Mouse (Mus musculus): ENCODE results near the gene Vstm2b. TPM values are rescaled to one million over a fixed set of nuclear protein-coding genes. Genes with fewer than 3 reads are reported as not detected.

Vstm2b gene
- polyA plus RNA-seq, 1 experiment from 2014 or later, result 0.23 TPM

DNA sequence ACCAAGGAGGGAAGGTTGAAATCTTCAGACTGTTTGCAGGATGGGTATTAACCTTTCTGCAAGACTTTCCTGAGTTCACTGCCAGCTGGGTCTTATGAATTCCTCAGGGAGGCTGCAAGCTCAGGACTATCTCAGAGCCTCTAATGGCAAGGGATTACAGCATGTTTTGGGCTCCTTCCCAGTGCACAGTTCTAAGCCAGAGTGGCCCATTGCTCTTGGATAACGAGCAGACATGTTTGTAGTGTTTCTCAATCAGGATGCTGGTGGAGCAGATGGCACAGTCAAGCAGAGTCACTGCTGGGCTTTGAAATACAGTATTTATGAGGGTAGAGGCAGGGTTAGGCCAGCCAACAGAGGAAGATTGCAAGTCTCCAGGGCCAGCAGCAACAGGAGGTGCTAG lies 8.4 kb downstream of the Vstm2b start:
- Histone ChIP-seq H3K9me3 (no peaks in the 10 kb centered on the region), H3K4me3 (no peak overlapping the region), H3K27me3 (replicated peaks) (peaks cover 42% of the 10 kb centered on the region), H3K27ac (replicated peaks) (no peak overlapping the region), H3K4me1 (peaks cover 7% of the 10 kb centered on the region; the same call in 1 of the 2 replicates), H3K9ac (no peak overlapping the region), H3K36me3 (no peaks in the 10 kb centered on the region), H3K4me2 (no peak overlapping the region)
- no peak for ATAC-seq (ENCODE audit: extremely low read depth, insufficient number of reproducible peaks, low FRiP score, low TSS enrichment)
- WGBS, result 69% methylated on average over 1 of the region's 1 CpGs

DNA sequence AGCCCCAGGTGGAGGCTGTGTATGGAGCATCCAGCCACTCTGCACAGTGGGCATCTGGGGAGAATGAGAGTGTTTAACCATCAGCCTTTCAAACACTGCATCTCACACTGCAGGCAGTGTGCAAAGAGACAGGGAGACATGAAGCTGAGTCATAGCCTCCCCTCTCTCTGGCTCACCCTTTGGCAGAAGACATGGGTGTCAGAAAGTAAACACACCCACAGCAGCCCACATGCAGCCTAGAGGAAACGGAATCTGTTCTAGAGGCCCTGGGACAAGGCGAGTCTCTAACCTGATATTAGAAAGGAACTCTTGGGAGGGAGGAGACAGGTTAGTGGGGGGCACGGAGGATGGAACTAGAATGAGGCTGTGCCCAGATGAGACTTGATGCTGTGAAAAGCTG lies 18.6 kb downstream of the Vstm2b start:
- Histone ChIP-seq H3K9ac (no peak overlapping the region), H3K36me3 (no peaks in the 10 kb centered on the region), H3K27me3 (replicated peaks) (no peaks in the 10 kb centered on the region), H3K9me3 (no peaks in the 10 kb centered on the region), H3K4me1 (no peaks in the 10 kb centered on the region), H3K27ac (replicated peaks) (no peak overlapping the region), H3K4me2 (no peak overlapping the region), H3K4me3 (no peak overlapping the region)
- 63% methylated on average over 3 of the region's 3 CpGs for WGBS
- no peak for ATAC-seq (ENCODE audit: extremely low read depth, insufficient number of reproducible peaks, low FRiP score, low TSS enrichment)

DNA sequence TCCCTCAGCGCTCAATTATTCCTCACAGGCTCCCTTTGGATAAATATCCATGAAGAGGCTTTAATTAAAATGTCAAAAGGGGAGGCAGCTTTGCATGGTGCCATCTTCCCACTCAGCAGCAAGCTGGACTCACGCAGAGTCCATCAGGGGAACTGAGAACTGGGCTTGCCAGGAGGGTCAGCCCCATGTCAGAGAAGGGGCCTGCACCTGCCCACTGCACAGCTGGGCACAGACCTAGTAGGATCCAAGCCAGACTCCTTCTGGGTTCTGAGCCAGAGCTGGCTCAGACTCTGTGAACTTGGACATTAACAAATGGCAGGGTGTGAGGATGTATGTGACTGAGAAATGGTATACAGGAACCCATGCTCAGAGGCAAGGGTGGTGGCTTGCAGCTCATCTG lies 22.0 kb downstream of the Vstm2b start:
- no peak overlapping the region for H3K9ac ChIP-seq
- no peaks in the 10 kb centered on the region for H3K4me1 ChIP-seq
- no peak overlapping the region for H3K27ac ChIP-seq (replicated peaks)
- ATAC-seq (ENCODE audit: extremely low read depth, insufficient number of reproducible peaks, low FRiP score, low TSS enrichment), result no peak
- H3K36me3 ChIP-seq, result no peaks in the 10 kb centered on the region
- H3K4me2 ChIP-seq, result no peak overlapping the region
- no peaks in the 10 kb centered on the region for H3K27me3 ChIP-seq (replicated peaks)
- H3K9me3 ChIP-seq, result no peaks in the 10 kb centered on the region
- 74% methylated on average over 2 of the region's 2 CpGs for WGBS
- no peak overlapping the region for H3K4me3 ChIP-seq

DNA sequence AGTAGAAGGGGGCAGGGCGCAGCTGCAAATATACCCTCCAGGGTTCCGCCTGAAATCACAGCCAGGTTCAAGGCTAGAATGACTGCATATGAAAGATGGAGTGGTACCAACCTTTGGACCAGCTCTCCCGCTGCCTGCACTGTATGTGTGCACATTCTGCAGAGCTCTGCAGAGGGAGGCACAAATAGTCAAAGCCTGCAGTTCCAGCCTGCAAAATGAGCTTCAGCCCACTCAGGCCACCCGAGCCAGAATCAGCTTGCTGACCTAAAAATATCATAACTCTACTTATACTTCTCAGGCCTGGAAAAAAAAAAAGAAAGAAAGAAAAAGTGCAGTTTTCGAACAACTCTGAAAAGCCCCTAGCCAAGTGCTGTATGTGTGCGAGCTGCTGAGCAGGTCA lies 23.2 kb downstream of the Vstm2b start:
- Histone ChIP-seq H3K4me2 (no peak overlapping the region), H3K27me3 (replicated peaks) (no peaks in the 10 kb centered on the region), H3K4me1 (no peaks in the 10 kb centered on the region), H3K9me3 (no peaks in the 10 kb centered on the region), H3K9ac (no peak overlapping the region), H3K4me3 (no peak overlapping the region), H3K36me3 (no peaks in the 10 kb centered on the region), H3K27ac (replicated peaks) (no peak overlapping the region)
- 61% methylated on average over 6 of the region's 6 CpGs for WGBS
- no peak for ATAC-seq (ENCODE audit: extremely low read depth, insufficient number of reproducible peaks, low FRiP score, low TSS enrichment)

DNA sequence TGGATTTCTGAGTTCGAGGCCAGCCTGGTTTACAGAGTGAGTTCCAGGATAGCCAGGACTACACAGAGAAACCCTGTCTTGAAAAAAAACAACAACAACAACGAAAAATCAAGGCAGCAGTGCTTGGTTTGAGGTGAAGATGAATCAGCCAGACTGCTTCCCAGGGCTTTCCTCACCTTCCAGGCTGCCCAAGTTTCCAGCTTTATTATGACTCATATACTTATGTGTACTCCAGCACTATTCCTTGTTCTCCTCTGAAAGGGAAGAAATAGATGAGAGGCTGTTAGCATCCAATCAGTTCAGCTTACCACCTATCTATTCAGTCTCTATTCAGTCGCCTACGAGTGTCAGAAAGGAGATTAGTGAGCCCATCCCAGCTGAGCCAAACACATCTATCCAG lies 24.7 kb downstream of the Vstm2b start:
- no peaks in the 10 kb centered on the region for H3K36me3 ChIP-seq
- no peak overlapping the region for H3K9ac ChIP-seq
- H3K9me3 ChIP-seq, result no peaks in the 10 kb centered on the region
- H3K27me3 ChIP-seq (replicated peaks), result no peaks in the 10 kb centered on the region
- no peak for ATAC-seq (ENCODE audit: extremely low read depth, insufficient number of reproducible peaks, low FRiP score, low TSS enrichment)
- H3K4me1 ChIP-seq, result no peaks in the 10 kb centered on the region
- no peak overlapping the region for H3K4me2 ChIP-seq
- no peak overlapping the region for H3K4me3 ChIP-seq
- H3K27ac ChIP-seq (replicated peaks), result no peak overlapping the region
- 59% methylated on average over 4 of the region's 4 CpGs for WGBS

DNA sequence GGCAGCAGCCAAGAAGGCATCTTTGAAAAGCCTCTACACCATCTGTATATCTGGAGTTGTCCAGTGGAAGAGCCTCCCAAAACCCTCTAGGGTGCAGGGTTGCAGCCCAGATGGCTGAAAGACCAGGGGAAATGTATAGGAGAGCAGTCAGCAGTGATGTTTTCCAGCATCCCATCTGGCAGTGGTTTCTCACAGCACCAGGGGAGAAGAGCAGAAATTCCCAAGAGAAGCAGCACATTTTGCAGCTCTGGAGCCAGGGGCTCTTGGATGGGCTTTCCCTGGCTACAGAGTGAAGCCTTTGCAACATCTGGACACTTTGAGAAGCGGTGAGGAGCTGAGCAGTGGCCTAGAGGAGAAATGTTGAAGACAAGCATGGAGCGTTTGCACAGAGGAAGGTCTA lies 30.3 kb downstream of the Vstm2b start:
- Histone ChIP-seq H3K4me3 (no peak overlapping the region), H3K4me1 (no peaks in the 10 kb centered on the region), H3K9me3 (no peaks in the 10 kb centered on the region), H3K36me3 (no peaks in the 10 kb centered on the region), H3K4me2 (no peak overlapping the region), H3K27me3 (replicated peaks) (no peaks in the 10 kb centered on the region), H3K9ac (no peak overlapping the region), H3K27ac (replicated peaks) (no peak overlapping the region)
- ATAC-seq (ENCODE audit: extremely low read depth, insufficient number of reproducible peaks, low FRiP score, low TSS enrichment), result no peak
- WGBS, result 74% methylated on average over 2 of the region's 2 CpGs

DNA sequence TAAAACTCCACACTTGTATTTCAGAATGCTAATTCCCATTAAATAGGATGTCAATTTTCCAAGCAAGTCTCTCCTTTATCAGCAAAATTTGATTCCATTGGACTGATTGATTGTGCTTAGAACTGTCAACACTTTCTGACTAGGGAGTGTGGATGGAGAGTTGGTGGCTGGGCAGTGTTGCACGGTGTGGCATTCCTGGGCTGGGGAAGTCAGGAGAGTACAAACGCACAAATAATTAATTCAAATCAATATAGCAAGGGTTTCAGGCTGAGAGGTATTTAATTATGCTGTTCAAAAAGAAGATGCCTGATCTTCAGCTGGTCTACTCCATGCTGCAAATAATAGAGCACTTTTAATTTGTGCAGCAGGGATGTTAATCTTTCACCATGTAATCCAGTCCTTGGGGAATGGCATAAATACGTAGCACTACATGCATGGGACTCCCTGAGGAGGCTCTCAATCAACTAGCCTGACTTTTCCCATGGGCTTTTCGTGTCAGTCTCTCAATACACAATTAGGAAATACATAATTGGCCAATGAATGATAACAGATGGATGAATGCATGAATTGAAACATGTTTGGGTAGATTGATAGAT lies 38.6 kb downstream of the Vstm2b start:
- Histone ChIP-seq H3K9me3 (no peaks in the 10 kb centered on the region), H3K4me1 (no peaks in the 10 kb centered on the region), H3K27ac (replicated peaks) (no peak overlapping the region), H3K4me2 (no peak overlapping the region), H3K9ac (no peak overlapping the region), H3K27me3 (replicated peaks) (no peaks in the 10 kb centered on the region), H3K4me3 (no peak overlapping the region), H3K36me3 (no peaks in the 10 kb centered on the region)
- ATAC-seq (ENCODE audit: extremely low read depth, insufficient number of reproducible peaks, low FRiP score, low TSS enrichment), result no peak
- 58% methylated on average over 4 of the region's 4 CpGs for WGBS

DNA sequence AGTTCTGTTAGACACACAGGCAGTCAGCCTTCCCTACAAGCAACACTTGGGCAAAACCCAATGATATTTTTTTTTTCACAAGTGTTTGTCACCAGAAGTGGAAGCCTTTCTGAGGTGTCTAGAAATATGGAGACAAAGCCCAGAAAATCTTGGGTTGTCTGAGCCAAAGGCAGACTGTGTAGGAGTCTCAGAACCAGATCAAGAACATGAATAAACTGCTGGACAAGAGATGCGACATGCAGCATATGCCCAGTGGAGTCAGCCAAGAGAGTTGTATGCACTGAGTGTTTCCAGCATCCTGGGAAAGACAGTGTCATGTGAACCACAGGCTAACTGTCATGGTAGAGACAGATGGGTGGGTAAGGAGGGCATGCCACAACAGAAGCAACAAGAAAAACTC lies 41.2 kb downstream of the Vstm2b start:
- Histone ChIP-seq H3K27me3 (replicated peaks) (no peaks in the 10 kb centered on the region), H3K9me3 (no peaks in the 10 kb centered on the region), H3K9ac (no peak overlapping the region), H3K4me2 (no peak overlapping the region), H3K27ac (replicated peaks) (no peak overlapping the region), H3K4me3 (no peak overlapping the region), H3K36me3 (no peaks in the 10 kb centered on the region), H3K4me1 (no peaks in the 10 kb centered on the region)
- 68% methylated on average over 1 of the region's 1 CpGs for WGBS
- no peak for ATAC-seq (ENCODE audit: extremely low read depth, insufficient number of reproducible peaks, low FRiP score, low TSS enrichment)

DNA sequence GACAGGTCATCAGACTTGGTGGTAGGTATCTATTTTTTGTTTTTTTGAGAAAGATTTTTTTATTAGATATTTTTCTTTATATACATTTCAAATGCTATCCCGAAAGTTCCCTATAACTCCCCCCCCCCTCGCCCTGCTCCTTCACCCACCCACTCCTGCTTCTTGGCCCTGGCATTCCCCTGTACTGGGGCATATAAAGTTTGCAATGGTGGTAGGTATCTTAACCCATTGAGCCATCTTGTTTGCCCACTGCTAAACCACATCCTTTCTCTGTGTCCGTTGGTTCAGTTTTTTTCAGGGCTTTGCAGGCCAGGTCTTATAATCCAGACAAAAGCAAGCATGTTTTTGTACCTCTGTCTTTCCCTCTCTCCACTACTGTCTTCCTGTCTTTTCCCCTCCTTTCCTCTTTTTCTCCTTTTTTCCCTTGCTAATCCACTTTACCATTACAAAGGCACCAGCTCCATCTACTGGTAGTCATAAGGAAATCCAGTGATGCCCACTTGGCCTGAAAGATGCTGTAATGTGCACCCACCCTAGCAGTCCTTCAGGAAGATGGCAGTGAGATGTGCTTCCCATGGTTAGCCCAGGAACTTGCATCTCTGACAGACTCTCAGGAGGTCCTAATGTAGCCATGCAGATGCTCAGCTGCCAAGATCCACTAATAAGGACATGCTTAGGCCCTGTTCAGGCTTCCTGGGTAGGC lies 44.3 kb downstream of the Vstm2b start:
- Histone ChIP-seq H3K9me3 (no peaks in the 10 kb centered on the region), H3K4me2 (no peak overlapping the region), H3K27me3 (replicated peaks) (no peaks in the 10 kb centered on the region), H3K36me3 (no peaks in the 10 kb centered on the region), H3K27ac (replicated peaks) (no peak overlapping the region), H3K4me1 (no peaks in the 10 kb centered on the region), H3K9ac (no peak overlapping the region), H3K4me3 (no peak overlapping the region)
- no peak for ATAC-seq (ENCODE audit: extremely low read depth, insufficient number of reproducible peaks, low FRiP score, low TSS enrichment)
- 47% methylated on average over 3 of the region's 3 CpGs for WGBS

Other genes starting within 250 kb of the Vstm2b start
- not detected in 2 replicates for gene 4930433I11Rik, start 89.2 kb downstream of the Vstm2b start, polyA plus RNA-seq (2015; fragmentation: Nextera tagmentation; extraction: Ambion mirVana)
- gene Gm4884, start 134.4 kb downstream of the Vstm2b start, polyA plus RNA-seq (2015; fragmentation: Nextera tagmentation; extraction: Ambion mirVana), result not detected in 2 replicates